Comparison of ENCODE assay signal across 9 mouse cellular contexts in the genomic region with DNA sequence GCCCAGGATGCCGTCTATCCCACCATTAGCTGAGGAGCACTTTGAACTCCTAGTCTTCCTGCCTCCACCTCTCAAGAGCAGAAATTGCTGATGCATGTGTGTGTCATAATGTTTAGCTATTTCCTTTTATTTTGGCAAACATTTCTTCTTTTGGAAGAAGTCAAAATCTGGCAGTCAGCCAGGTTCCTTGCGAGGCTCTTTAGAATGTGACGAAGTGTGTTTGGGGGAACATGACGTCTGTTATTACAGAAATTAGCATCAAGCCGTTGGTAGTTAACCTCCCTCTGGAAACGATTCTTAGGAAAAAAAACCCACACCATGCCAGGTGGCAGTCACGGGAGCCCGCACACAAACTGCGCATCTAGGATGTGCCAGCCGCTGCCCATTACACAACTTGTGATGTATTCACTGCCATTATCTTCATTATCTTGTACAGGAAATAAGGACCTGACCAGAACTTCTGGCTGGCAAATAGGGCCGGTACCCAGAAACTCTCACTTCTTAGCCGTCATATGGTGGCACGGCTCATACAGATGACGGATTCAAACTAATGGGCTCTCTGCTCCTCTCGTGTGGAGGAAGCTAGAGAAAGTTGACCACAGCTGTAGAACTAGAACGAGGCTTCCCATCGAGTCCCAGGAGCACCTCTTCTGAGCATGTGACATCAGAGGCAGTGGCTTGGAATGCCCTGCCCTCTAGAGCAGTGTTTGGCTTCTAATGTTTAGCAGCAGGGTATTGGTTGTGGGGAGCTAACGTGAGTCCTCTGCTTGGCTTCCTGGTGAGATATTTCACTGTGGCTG.
A peak's percentile ranks its signal among the peaks of the same experiment; 100 is the strongest.
DNase-seq lines count a peak whose midpoint lies in the region; ATAC-seq and TF ChIP-seq lines count a peak whose summit lies in the region.
"Had no signal": no experiment of that assay in that cellular context is flagged by ENCODE, and none has a peak within 500 bp of the region (broad histone marks: within the 10 kb centered on the region; RNA-seq: fewer than 3 reads in every experiment).

No protein-coding gene starts in this region.

- no peak for ATAC-seq in limb, embryonic 12.5 days (ENCODE audit: insufficient number of reproducible peaks, insufficient read depth, low FRiP score, low TSS enrichment, low read depth)
- no peak for ATAC-seq in kidney, embryonic 15.5 days (replicated peaks; ENCODE audit: low FRiP score)
- ATAC-seq in hindbrain, embryonic 13.5 days (ENCODE audit: low FRiP score), result no peak
- no peak for ATAC-seq in cerebellum, adult (ENCODE audit: insufficient number of reproducible peaks, low FRiP score, low TSS enrichment)

- no peak overlapping the region for H3K9ac ChIP-seq in limb, embryonic 12.5 days (replicated peaks)
- no peak overlapping the region for H3K9ac ChIP-seq in kidney, embryonic 15.5 days
- no peak overlapping the region for H3K9ac ChIP-seq in hindbrain, embryonic 13.5 days
- H3K9ac ChIP-seq: hindbrain, embryonic 12.5 days had no signal

- no peak overlapping the region for H3K4me3 ChIP-seq in limb, embryonic 12.5 days (replicated peaks)
- H3K4me3 ChIP-seq in limb, embryonic 10.5 days, result no peak overlapping the region
- H3K4me3 ChIP-seq in kidney, embryonic 15.5 days (replicated peaks), result no peak overlapping the region
- no peak overlapping the region for H3K4me3 ChIP-seq in small intestine, adult 2 months (ENCODE audit: low read depth, low read length)
- H3K4me3 ChIP-seq in hindbrain, embryonic 13.5 days, result no peak overlapping the region
- H3K4me3 ChIP-seq: hindbrain, embryonic 12.5 days had no signal

- no peaks in the 10 kb centered on the region for H3K27me3 ChIP-seq in limb, embryonic 12.5 days
- no peaks in the 10 kb centered on the region for H3K27me3 ChIP-seq in limb, embryonic 10.5 days (ENCODE audit: low read depth, poor library complexity, severe bottlenecking)
- no peaks in the 10 kb centered on the region for H3K27me3 ChIP-seq in kidney, embryonic 15.5 days
- no peaks in the 10 kb centered on the region for H3K27me3 ChIP-seq in small intestine, adult 2 months (ENCODE audit: control insufficient read depth, insufficient read depth, low read length)
- no peaks in the 10 kb centered on the region for H3K27me3 ChIP-seq in hindbrain, embryonic 13.5 days
- H3K27me3 ChIP-seq: hindbrain, embryonic 12.5 days had no signal

- H3K36me3 ChIP-seq in limb, embryonic 12.5 days, result peaks cover 14% of the 10 kb centered on the region; the same call in 1 of the 2 replicates
- peaks cover 28% of the 10 kb centered on the region for H3K36me3 ChIP-seq in limb, embryonic 10.5 days
- peaks cover 37% of the 10 kb centered on the region for H3K36me3 ChIP-seq in kidney, embryonic 15.5 days
- no peaks in the 10 kb centered on the region for H3K36me3 ChIP-seq in small intestine, adult 2 months (ENCODE audit: control insufficient read depth, insufficient read depth, low read length)
- H3K36me3 ChIP-seq in hindbrain, embryonic 13.5 days, result no peaks in the 10 kb centered on the region
- H3K36me3 ChIP-seq: hindbrain, embryonic 12.5 days had no signal

- H3K4me1 ChIP-seq in limb, embryonic 12.5 days (replicated peaks), result peaks cover 26% of the 10 kb centered on the region
- H3K4me1 ChIP-seq in limb, embryonic 10.5 days, result peaks cover 42% of the 10 kb centered on the region
- peaks cover 41% of the 10 kb centered on the region for H3K4me1 ChIP-seq in kidney, embryonic 15.5 days
- H3K4me1 ChIP-seq in small intestine, adult 2 months (ENCODE audit: control insufficient read depth, insufficient read depth, insufficient read length, low read length), result no peaks in the 10 kb centered on the region
- H3K4me1 ChIP-seq in hindbrain, embryonic 13.5 days (replicated peaks), result peaks cover 9% of the 10 kb centered on the region
- H3K4me1 ChIP-seq: hindbrain, embryonic 12.5 days had no signal

- WGBS in limb, embryonic 12.5 days, result 62% methylated on average over 18 of the region's 18 CpGs
- 86% methylated on average over 18 of the region's 18 CpGs for WGBS in limb, embryonic 10.5 days
- WGBS in kidney, embryonic 15.5 days, result 56% methylated on average over 18 of the region's 18 CpGs
- 44% methylated on average over 18 of the region's 18 CpGs for WGBS in small intestine, adult 2 months
- WGBS in hindbrain, embryonic 13.5 days, result 65% methylated on average over 18 of the region's 18 CpGs

- intact Hi-C loops in gastrocnemius, postnatal 14 days (cut with DNase I; ENCODE audit: low total_unique reads), result no loop called here

- no peak for DNase-seq in limb, embryonic 10.5 days (ENCODE audit: low spot score)
- peak; percentile 26 for DNase-seq in brain, embryonic 18.5 days (ENCODE audit: low read depth, low spot score)
- DNase-seq in gastrocnemius, postnatal 14 days, result no peak

- no peak for TF ChIP-seq CTCF in small intestine, adult 2 months (IDR thresholded peaks at IDR 0.05; ENCODE audit: extremely low read depth, insufficient read length, insufficient replicate concordance, low read depth, low read length)

- H3K4me2 ChIP-seq in limb, embryonic 12.5 days, result no peak overlapping the region
- H3K4me2 ChIP-seq in kidney, embryonic 15.5 days, result no peak overlapping the region
- H3K4me2 ChIP-seq in hindbrain, embryonic 13.5 days, result no peak overlapping the region
- H3K4me2 ChIP-seq: hindbrain, embryonic 12.5 days had no signal

- H3K9me3 ChIP-seq in limb, embryonic 12.5 days, result peaks cover 4% of the 10 kb centered on the region; the same call in 1 of the 2 replicates
- no peaks in the 10 kb centered on the region for H3K9me3 ChIP-seq in limb, embryonic 10.5 days (replicated peaks)
- no peaks in the 10 kb centered on the region for H3K9me3 ChIP-seq in kidney, embryonic 15.5 days (replicated peaks)
- no peaks in the 10 kb centered on the region for H3K9me3 ChIP-seq in hindbrain, embryonic 13.5 days
- H3K9me3 ChIP-seq: hindbrain, embryonic 12.5 days had no signal

- no peak for TF ChIP-seq POLR2A in small intestine, adult 2 months (IDR thresholded peaks at IDR 0.05; ENCODE audit: low read depth, low read length)

- 0 out of 2 replicates have a peak overlapping the region, but pooled peaks have one; percentile 7 for H3K27ac ChIP-seq in limb, embryonic 12.5 days
- no peak overlapping the region for H3K27ac ChIP-seq in limb, embryonic 10.5 days
- peak overlapping the region; percentile 49; the same call in 1 of the 2 replicates for H3K27ac ChIP-seq in kidney, embryonic 15.5 days
- H3K27ac ChIP-seq in small intestine, adult 2 months (ENCODE audit: insufficient read depth, low read depth, low read length), result 0 out of 2 replicates have a peak overlapping the region, but pooled peaks have one; percentile 3
- H3K27ac ChIP-seq in hindbrain, embryonic 13.5 days, result no peak overlapping the region
- H3K27ac ChIP-seq: hindbrain, embryonic 12.5 days had no signal

Comparison
In these comparisons a context has a peak if more than half of its experiments do, and no peak if none do; other contexts are left out.
1. H3K27ac ChIP-seq: peak in limb, embryonic 12.5 days (single experiment), kidney, embryonic 15.5 days (single experiment) and small intestine, adult 2 months (single experiment); none in limb, embryonic 10.5 days (single experiment) and hindbrain, embryonic 13.5 days (single experiment).